Mouse (Mus musculus) embryonic fibroblast, embryonic 13.5 days (primary cell): ENCODE data around the gene Exoc2.
A peak's percentile ranks its signal among the peaks of the same experiment; 100 is the strongest.

Experiments
- CTCF ChIP-seq: IDR thresholded peaks from 2 replicates; pipeline ENCODE4 v1.5.1; 2011; ENCODE audit warnings: mild to moderate bottlenecking, control low read depth, low read length, moderate library complexity, borderline replicate concordance; ENCODE audit not compliant: insufficient read depth
- POLR2A ChIP-seq: IDR thresholded peaks from 2 replicates; pipeline ENCODE4 v1.6.1; 2011; ENCODE audit warnings: low read depth, mild to moderate bottlenecking, control low read depth, low read length, moderate library complexity

GRCm38 (mm10) chr13:30981666-30982065 is 7.8 kb upstream of the Exoc2 start:
- TF ChIP-seq CTCF (peak; percentile 64; the same call in 1 of the 2 replicates), POLR2A (no peak)
